Mouse (Mus musculus): ENCODE results near the gene Fam207a.

DNA sequence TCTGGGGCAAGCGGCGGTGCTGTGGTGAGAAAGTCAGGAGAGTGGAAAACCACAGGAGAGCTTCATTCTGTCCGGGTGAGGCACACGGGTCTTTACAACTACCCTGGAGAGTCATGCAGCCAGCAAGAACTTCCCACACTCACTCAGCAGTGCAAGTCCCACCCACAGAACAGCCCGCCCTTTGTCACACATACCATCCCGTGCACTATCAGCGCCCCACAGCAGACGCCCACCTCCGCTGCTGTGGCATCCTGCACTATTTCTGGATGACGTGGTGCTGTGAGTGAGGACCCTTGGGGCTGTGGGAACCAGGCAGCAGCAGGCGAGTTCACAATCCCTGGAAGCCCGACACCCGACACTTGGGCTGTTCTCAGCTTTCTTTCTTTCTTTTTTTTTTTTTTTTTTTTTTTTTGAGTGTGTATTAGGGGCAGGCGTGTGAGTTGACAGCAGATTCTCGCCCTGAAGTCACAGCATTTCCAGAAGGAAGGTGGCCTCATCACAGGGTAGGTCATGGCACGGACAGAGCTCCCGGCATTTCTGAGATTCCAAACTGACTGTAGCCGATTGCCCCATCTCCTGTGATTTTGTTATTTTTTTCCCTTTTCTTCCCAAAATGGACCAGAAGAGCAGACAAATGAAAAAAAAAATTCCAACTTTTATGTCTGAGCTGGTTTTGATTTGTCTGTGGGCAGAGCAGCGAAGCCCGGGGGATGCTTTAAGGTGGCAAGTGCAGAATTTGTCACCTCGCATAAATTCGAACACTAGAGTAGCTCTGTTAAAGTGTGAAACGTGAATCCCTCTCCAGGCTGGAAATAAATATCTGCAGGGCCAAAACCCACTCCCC lies 66.0 kb downstream of the Fam207a start:
- TF ChIP-seq MAFK (IDR thresholded peaks at IDR 0.05; ENCODE audit: insufficient read depth, low read depth, low read length) (no peak), ZC3H11A (IDR thresholded peaks at IDR 0.05; ENCODE audit: borderline replicate concordance, low read depth, low read length) (no peak), CHD2 (IDR thresholded peaks at IDR 0.05; ENCODE audit: low read depth, low read length) (no peak), HCFC1 (IDR thresholded peaks at IDR 0.05; ENCODE audit: borderline replicate concordance, insufficient read depth, low read length) (no peak), ZNF384 (IDR thresholded peaks at IDR 0.05; ENCODE audit: low read depth, low read length) (peak; percentile 65; the same call in 1 of the 2 replicates)
